Mouse (Mus musculus) induced T-regulatory cell, adult 2 months (primary cell): ENCODE measurements around the gene Vstm2l.

ENCODE experiments used
- DNase-seq: peaks from one replicate; pipeline ENCODE4 v3.0.0-alpha.2; 2012; ENCODE audit warnings: low read depth

Gene Vstm2l

GRCm38 (mm10) chr2:157914105-157914764, at the start of gene Vstm2l:
Gene Vstm2l, plus strand, starts transcription at chr2:157914653.
- DNase-seq: no peak

GRCm38 (mm10) chr2:157867126-157867525, 47.3 kb upstream of the Vstm2l start:
- DNase-seq: no peak

GRCm38 (mm10) chr2:157870247-157870646, 44.2 kb upstream of the Vstm2l start:
- no peak for DNase-seq

- DNase-seq: no peak
Observed at GRCm38 (mm10) chr2:157873223-157873622, 41.2 kb upstream of the Vstm2l start.

GRCm38 (mm10) chr2:157873691-157874090, 40.8 kb upstream of the Vstm2l start:
- no peak for DNase-seq

- DNase-seq: no peak
Observed at GRCm38 (mm10) chr2:157875111-157875510, 39.3 kb upstream of the Vstm2l start.

- DNase-seq: no peak
Observed at GRCm38 (mm10) chr2:157877394-157877793, 37.1 kb upstream of the Vstm2l start.

GRCm38 (mm10) chr2:157877967-157878366, 36.5 kb upstream of the Vstm2l start:
- DNase-seq: no peak

- DNase-seq: no peak
Observed at GRCm38 (mm10) chr2:157881939-157882338, 32.5 kb upstream of the Vstm2l start.

GRCm38 (mm10) chr2:157887275-157888025, 27.0 kb upstream of the Vstm2l start:
- no peak for DNase-seq

GRCm38 (mm10) chr2:157891166-157891565, 23.3 kb upstream of the Vstm2l start:
- no peak for DNase-seq

- no peak for DNase-seq
Observed at GRCm38 (mm10) chr2:157897131-157897530, 17.3 kb upstream of the Vstm2l start.

- peak; percentile 86 for DNase-seq
Observed at GRCm38 (mm10) chr2:157913204-157913636, 1.2 kb upstream of the Vstm2l start.

- DNase-seq: no peak
Observed at GRCm38 (mm10) chr2:157913705-157914104, 748 bp upstream of the Vstm2l start.

- DNase-seq: no peak
Observed at GRCm38 (mm10) chr2:157914889-157915517, 550 bp downstream of the Vstm2l start.

GRCm38 (mm10) chr2:157918529-157918928, 4.1 kb downstream of the Vstm2l start:
- DNase-seq: no peak

- no peak for DNase-seq
Observed at GRCm38 (mm10) chr2:157921551-157921950, 7.1 kb downstream of the Vstm2l start.

- no peak for DNase-seq
Observed at GRCm38 (mm10) chr2:157923406-157923805, 9.0 kb downstream of the Vstm2l start.

GRCm38 (mm10) chr2:157924504-157924903, 10.1 kb downstream of the Vstm2l start:
- no peak for DNase-seq

GRCm38 (mm10) chr2:157926502-157926901, 12.0 kb downstream of the Vstm2l start:
- no peak for DNase-seq

GRCm38 (mm10) chr2:157926927-157927326, 12.5 kb downstream of the Vstm2l start:
- no peak for DNase-seq

GRCm38 (mm10) chr2:157927397-157927796, 12.9 kb downstream of the Vstm2l start:
- no peak for DNase-seq

- no peak for DNase-seq
Observed at GRCm38 (mm10) chr2:157927815-157928214, 13.4 kb downstream of the Vstm2l start.
